Mouse (Mus musculus): Measurements from ENCODE around the gene Gpr132. TPM values are rescaled to one million over a fixed set of nuclear protein-coding genes. Genes with fewer than 3 reads are reported as not detected.

Gene Gpr132
- polyA plus RNA-seq (2021; fragmentation: Nextera tagmentation) = not detected in 2 replicates
- long read RNA-seq, experiment 1 = 0 reads
- long read RNA-seq, experiment 2 = 0 reads

DNA sequence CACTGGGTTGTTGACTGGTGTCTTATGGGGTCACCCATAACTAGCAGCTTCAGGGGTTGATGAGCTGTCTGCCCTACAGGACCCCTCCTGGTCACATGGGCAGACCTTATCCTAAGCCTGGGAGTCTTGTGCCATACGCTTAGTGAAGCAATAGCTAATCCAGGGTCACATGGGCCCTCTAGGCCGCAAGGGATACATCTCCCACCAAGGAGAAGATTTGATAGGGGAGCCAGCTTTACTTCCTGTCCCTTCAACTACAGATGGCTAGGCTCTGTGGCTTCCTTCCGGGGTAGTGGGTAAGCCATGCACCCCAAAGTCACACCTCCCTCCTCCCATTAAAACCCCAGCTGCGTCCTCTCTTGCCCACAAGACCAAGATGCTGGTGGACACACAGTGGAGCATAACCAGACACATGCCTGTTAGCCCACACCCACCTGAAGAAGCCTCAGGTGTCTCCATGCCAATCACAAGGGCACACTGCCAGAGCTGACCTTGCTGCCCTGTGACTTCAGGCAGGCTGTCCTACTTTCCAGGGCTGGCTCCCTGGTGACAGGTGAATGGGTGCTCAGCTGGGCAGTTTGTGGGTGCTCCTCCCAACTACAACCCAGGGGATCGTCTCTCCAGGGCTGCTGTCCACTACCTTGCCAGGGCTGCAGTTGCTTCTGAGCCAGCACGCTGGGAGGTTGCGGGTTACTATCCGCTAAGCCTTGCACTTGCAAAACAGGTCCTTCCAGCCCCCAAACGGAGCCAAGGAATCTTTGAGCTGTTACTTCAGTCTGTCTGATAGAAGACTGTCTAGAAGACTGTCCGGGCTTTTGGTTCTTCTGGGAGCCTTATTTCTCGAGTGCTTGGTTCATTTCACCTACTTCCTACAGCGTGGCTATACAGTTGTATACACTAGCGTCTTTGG is at the start of gene Gpr132:
Gene Gpr132, minus strand, starts transcription at position 51 of the 910 bp plus-strand sequence.

DNA sequence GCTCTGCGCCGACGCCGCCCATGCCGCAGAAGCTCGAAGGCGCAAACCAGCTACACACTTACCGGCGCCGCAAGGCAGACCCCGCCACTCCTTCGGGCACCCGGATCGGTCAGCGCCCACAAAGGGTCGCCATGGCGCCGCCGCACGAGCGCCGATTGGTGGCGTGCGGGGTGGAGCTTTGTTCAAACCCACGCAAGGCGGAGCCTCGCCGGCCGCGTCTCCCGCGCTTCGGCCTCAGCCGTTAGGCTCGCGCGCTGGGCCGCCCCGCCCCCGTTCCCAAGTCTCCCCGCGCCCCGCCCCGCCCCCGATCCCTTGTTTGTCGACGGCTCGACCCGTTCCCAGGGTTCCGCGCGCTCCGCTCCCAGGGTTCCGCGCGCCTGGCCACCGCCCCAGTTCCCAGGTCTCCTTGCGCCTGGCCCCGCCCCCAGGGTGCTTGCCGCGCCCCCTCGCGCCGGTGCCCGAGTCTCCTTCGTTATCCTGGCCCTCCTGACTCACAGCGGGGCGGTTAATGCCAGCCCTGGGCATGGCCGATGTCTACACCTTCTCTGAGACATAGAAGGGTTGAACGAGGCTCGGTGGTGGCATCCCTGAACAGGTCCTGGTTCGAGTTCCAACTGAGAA is 38.7 kb downstream of the Gpr132 start, which contains the start of gene Cdca4:
Gene Cdca4, minus strand, starts transcription at position 180 of the 621 bp plus-strand sequence.

DNA sequence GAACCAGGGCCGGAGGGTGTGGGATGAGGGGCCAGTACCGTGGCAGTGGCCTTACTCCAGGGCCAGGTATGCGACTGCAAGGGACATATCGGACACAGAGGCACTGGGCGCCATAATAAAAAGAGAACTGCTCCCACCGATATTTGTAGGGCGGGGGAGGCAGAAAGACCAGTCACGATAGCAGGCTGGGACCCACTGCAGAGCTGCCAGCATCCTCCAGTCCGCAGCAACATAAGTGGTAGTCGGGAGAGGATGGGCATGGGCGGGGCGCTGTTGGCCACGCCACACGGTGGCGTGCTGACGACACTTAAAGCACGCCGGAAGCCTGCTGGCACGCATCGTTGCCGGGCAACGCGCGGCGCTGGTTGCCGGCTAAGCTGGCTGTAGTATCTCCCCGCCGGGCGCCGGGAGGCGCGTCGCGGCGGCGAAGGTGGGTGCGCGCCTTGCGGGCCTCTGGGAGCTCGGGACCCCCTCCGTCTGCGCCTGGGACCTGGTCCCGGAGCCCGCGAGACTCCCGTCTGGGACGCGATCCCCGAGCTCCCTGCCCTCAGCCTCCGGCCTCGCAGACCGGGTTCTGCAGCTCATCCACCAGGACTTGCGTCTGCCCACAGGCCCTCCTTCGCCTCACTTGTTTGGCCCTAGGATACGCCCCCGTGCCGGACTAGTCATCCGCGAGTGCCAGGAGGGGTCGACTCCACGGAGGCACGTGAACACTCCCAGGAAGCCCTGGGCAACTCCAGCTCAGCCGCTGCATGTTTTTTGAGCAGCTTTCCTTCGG is 59.3 kb downstream of the Gpr132 start, which contains the start of gene Clba1:
Gene Clba1, plus strand, starts transcription at position 351 of the 778 bp plus-strand sequence.

DNA sequence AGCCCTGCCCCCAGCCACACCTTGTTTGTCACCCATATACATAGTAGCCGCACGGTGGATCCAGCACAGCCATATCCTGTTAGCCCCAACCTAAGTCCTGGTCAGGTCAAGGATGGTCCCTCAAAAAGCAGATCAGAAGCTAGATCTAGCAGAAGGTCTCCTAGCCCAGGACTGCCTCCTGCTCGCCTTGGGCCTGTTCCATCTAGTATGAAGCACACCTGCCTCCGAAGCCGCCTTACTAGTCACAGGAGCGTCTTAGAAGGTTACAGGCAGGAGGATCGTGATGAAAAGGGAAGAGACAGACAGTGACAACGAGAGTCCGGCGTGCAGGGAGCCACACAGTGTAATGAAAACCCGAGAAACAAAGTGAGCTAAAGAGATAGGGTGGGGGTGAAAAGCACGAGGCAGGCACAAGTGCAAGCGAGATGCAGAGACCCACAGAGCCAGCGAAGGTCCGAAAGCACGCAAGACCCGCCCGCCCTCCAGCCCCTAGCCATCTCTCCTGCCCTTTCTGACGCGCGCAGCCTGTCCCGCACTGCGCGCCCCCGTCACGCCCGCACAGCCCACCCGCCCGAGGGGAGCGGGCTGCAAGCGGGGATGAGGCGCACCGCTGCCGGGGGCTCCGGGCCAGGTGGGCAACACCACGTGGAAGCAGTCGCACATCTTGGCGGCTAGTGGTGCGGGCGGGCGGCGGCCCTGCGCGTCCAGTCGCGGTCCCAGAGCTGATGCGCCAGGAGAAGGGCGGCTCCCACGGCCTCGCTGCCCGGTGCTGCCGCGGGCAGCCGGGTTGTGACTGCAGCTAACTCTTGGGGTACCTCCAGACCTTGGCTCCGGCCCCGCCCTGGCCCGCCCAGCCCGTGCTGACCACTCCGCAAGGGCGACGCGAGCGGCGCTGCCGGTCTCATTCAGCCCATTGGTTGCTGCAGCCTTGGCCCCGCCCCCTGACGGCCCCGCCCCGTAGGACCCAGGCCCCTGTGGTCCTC is 65.9 kb downstream of the Gpr132 start, which contains the start of gene Ahnak2:
Gene Ahnak2, minus strand, starts transcription at position 794 of the 983 bp plus-strand sequence.

Other genes starting within 250 kb of the Gpr132 start
- gene Adssl1, start 248.2 kb downstream of the Gpr132 start, polyA plus RNA-seq (2021; fragmentation: Nextera tagmentation) = 17.2 and 23.0 TPM in 2 replicates
- gene Siva1, start 223.5 kb downstream of the Gpr132 start, polyA plus RNA-seq (2021; fragmentation: Nextera tagmentation) = 74.5 and 78.9 TPM in 2 replicates
- gene Akt1, start 193.3 kb downstream of the Gpr132 start, polyA plus RNA-seq (2021; fragmentation: Nextera tagmentation) = 23.4 and 25.7 TPM in 2 replicates
- 0.41 and 1.1 TPM in 2 replicates for gene Zbtb42, start 189.4 kb downstream of the Gpr132 start, polyA plus RNA-seq (2021; fragmentation: Nextera tagmentation)
- 21.7 and 22.6 TPM in 2 replicates for gene Cep170b, start 147.8 kb downstream of the Gpr132 start, polyA plus RNA-seq (2021; fragmentation: Nextera tagmentation)
- 13.5 and 14.2 TPM in 2 replicates for gene Pld4, start 107.6 kb downstream of the Gpr132 start, polyA plus RNA-seq (2021; fragmentation: Nextera tagmentation)
- gene Ahnak2, start 65.6 kb downstream of the Gpr132 start, polyA plus RNA-seq (2021; fragmentation: Nextera tagmentation) = 0.48 and 0.50 TPM in 2 replicates
- 17.9 and 18.4 TPM in 2 replicates for gene Clba1, start 59.3 kb downstream of the Gpr132 start, polyA plus RNA-seq (2021; fragmentation: Nextera tagmentation)
- gene Cdca4, start 38.8 kb downstream of the Gpr132 start, polyA plus RNA-seq (2021; fragmentation: Nextera tagmentation) = 11.4 and 13.2 TPM in 2 replicates
- gene Jag2, start 61.5 kb upstream of the Gpr132 start, polyA plus RNA-seq (2021; fragmentation: Nextera tagmentation) = 3.7 and 4.1 TPM in 2 replicates
- 37.9 and 42.1 TPM in 2 replicates for gene Nudt14, start 73.9 kb upstream of the Gpr132 start, polyA plus RNA-seq (2021; fragmentation: Nextera tagmentation)
- 40.3 and 45.0 TPM in 2 replicates for gene Btbd6, start 108.3 kb upstream of the Gpr132 start, polyA plus RNA-seq (2021; fragmentation: Nextera tagmentation)
- gene Brf1, start 132.5 kb upstream of the Gpr132 start, polyA plus RNA-seq (2021; fragmentation: Nextera tagmentation) = 33.3 and 49.2 TPM in 2 replicates
- 10.3 and 11.4 TPM in 2 replicates for gene Pacs2, start 146.3 kb upstream of the Gpr132 start, polyA plus RNA-seq (2021; fragmentation: Nextera tagmentation)
- gene Tex22, start 206.3 kb upstream of the Gpr132 start, polyA plus RNA-seq (2021; fragmentation: Nextera tagmentation) = not detected in 2 replicates
- gene Mta1, start 230.1 kb upstream of the Gpr132 start, polyA plus RNA-seq (2021; fragmentation: Nextera tagmentation) = 7.9 and 9.3 TPM in 2 replicates

Data from layer of hippocampus, adult 6 months (tissue).